Mouse (Mus musculus) E14TG2a.4 (cell line): ENCODE measurements around the gene Tcp11l1.

Source experiments
- CTCF ChIP-seq: conservative IDR thresholded peaks from 2 replicates; pipeline ENCODE4 v1.5.1; 2014; ENCODE audit warnings: low read length
- NANOG ChIP-seq: IDR thresholded peaks from 2 replicates; pipeline ENCODE4 v1.6.1; 2014; ENCODE audit warnings: borderline replicate concordance, low read length, mixed read lengths
- POU5F1 ChIP-seq: IDR thresholded peaks from 2 replicates; pipeline ENCODE4 v1.6.1; 2014; ENCODE audit warnings: low read length, borderline replicate concordance

- no peak for TF ChIP-seq CTCF
- no peak for TF ChIP-seq NANOG
- no peak for TF ChIP-seq POU5F1
These were observed 27.2 kb downstream of the Tcp11l1 start for GRCm38 (mm10) chr2:104684771-104685170.
